Mouse (Mus musculus): ENCODE data around the gene Apoc1.

DNA sequence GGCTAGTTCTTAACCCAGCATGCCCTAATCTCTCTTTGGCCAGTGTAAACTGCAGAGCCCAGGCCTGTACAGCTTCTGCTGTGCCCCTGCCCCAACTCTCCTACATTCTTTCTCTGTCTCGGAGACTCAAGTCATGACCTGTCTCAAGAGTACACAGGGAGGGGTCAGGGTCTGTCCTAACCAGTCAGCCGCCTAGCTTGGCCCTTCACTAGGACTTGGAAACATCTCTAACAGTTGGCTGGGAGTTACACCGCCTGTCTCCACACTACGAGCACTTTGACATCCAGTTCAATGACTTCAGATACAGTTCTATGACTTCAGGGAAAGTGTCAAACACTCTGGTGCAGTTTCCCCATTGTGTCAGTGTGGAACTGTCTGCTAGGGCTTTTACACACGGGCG is 1.0 kb downstream of the Apoc1 start:
- TF ChIP-seq KAT2A (IDR thresholded peaks at IDR 0.05; ENCODE audit: insufficient replicate concordance, low read length) (no peak), E2F4 (IDR thresholded peaks at IDR 0.05; ENCODE audit: insufficient replicate concordance, low read depth, low read length) (no peak), POLR2A (IDR thresholded peaks at IDR 0.05; ENCODE audit: low read depth, low read length) (no peak), CTCF (conservative IDR thresholded peaks at IDR 0.05 in 1 of 2, IDR thresholded peaks at IDR 0.05 in 1 of 2; ENCODE audit: low read depth in 2 of 2, low read length in 2 of 2) (no peak), TCF12 (IDR thresholded peaks at IDR 0.05; ENCODE audit: low read depth, low read length) (no peak), MXI1 (IDR thresholded peaks at IDR 0.05; ENCODE audit: low read depth, low read length) (no peak), BHLHE40 (IDR thresholded peaks at IDR 0.05; ENCODE audit: low read depth, low read length) (no peak), USF2 (conservative IDR thresholded peaks at IDR 0.05; ENCODE audit: low read depth, low read length) (no peak), ETS1 (conservative IDR thresholded peaks at IDR 0.05; ENCODE audit: low read depth, low read length) (no peak), TBP (conservative IDR thresholded peaks at IDR 0.05; ENCODE audit: low read depth, low read length) (no peak), EP300 (IDR thresholded peaks at IDR 0.05; ENCODE audit: low read length) (no peak), UBTF (IDR thresholded peaks at IDR 0.05; ENCODE audit: low read depth, low read length) (no peak)

Data from CH12.LX (cell line).